Mouse (Mus musculus) testis, postnatal 14 days (tissue): ENCODE data around the gene Txndc15.

ENCODE experiments used
- DNase-seq: peaks from one replicate; pipeline ENCODE4 v3.0.0; 2021; ENCODE audit warnings: low spot score

The Txndc15 gene

DNA sequence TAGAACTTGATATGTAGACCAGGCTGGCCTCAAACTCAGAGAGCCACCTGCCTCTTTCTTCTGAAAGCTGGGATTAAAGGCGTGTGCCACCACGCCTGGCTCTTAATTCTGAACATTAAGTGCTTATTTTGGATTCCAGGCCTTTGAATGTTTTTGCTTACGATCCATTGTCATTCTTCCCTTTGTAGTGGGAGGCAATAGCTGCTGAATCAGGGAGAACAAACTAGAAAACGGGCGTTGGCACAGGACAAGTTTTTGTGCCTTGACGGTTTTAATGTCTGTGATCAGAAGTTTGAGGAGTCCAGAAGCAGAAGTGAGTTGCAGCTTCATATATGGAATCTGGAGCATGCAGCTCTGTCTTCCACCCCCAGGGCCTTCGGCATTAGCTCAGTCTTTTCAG, 16.3 kb downstream of the Txndc15 start:
- DNase-seq = no peak

DNA sequence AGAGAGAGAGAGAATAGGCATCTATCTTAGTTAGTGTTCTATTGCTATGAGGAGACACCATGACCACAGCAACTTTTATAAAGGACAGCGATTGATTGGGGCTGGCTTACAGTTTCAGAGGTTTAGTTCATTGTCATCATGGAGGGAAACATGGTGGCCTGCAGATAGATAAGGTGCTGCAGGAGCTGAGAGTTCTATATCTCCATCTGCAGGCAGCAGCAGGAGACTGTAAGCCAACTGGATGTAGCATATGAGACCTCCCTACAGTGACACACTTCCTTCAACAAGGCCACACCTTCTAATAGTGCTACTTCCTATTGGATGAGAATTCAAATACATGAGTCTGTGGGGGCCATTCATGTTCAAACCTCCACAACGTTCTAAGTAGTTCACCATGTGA, 17.7 kb downstream of the Txndc15 start:
- no peak for DNase-seq

DNA sequence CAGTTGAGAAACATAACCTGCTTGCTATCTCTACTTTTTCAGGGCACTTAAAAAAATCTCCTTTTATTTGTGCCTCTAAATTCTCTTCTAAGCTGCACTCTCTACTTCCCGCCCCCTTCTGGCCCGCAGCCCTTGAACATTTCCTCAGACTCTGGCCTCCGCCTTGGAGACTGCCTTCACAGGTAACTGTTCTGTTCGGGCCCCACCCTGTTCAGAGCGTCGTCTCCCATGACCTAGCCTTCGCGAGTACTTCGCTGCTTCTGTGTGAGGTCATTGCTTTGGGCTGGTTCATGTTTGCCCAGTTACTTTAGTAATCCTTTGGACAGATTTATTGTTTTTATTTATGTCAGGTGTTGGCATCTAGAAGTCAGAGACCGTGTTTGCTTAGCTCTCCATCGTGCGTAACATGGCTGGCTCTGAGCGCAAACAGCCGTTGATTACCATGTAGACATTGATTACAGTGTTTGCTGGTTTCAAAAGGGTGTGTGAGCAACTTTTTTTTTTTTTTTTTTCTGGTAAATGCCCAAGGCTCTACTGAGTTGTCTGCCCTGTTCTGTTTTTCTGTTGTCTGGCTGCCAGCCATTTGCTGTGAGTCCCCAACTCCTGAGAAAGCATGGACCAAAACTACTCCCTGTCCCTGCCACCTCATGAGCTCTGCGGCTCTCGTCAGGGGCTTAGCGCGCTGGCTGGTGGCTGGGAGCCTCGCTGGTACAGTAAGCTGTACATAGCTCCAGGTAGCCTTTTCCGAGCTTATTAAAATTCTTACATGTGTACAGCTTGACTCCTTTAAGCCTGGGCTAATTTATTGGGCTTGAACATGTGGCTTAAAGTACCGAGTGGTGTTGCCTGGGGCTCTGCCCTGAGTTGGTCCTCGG, 19.4 kb downstream of the Txndc15 start:
- no peak for DNase-seq

DNA sequence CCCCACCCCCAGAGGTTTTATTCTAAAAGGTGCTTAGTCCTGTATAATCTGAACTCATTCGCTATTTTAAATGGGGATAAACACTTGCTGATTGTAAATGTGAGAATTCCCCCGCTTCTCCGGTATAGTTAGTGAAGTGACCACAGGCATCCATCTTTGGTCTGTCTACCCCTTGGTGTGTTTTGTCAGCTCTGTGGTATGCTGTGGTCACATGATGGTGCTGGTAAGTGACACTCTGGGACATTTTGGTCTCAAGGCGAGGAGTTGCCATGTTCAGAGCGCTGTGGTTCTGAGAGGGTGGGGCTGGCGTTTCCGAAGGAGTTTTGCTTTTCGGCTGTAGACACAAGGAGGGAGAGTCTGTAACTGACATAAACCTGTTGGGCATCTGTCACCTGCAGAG, 23.4 kb downstream of the Txndc15 start:
- DNase-seq = no peak

DNA sequence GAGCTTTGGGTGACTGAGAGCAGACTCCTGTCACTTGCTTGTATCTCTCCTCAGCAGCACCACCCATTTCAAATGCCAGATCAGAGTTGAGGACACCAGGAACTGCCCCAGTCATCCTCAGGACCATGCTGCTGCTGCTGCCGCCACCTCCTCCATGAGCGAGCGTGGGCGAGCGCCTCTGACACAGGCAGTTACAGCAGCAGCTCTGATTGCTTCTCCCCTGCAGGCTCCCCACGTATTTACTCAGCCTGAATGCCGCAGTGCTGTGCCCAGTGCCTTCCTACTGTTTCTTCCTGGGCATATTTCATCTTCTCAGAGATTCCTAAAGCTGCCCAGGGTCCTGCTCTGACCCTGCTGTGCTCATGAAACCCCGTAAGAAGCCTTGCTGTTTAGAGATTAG, 27.9 kb downstream of the Txndc15 start:
- DNase-seq = no peak

DNA sequence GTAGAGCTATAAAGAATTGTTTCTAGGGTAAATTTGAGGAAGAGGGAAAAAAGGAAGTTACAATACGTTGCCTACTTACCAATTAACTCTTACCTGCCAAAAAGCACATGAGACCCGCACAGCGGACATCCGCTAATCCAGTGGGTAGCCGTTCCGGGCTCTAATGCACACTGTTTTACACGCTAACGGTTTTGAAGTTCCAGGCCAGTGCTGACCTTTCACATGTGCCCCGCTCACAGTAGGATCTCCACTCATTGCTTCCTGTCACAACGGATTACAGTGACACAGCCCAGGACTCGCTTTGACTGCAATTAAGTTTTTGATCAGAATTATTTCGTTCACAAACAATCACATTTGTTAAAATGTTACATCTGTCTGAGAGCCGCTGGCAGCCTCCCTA, 39.9 kb downstream of the Txndc15 start:
- no peak for DNase-seq

DNA sequence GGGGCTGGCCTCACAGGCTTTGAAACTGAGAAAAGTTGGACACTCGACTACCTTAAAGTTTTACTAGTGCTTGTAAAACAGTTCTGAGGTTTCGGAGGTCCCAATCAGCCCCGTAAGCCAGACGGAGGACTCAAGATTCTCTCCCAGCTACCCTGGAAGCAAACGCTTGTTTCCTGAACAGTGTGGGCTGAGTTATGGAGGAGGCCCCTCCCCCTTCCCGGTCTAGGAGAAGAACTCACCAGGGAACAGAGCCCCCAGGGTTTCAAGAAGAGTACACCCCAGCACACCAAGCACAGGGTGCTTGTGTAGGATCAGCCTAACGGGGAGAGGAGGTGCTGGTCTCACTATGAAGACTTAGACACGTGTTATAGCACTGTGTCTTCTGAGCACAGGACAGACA, 42.3 kb downstream of the Txndc15 start:
- DNase-seq = no peak

DNA sequence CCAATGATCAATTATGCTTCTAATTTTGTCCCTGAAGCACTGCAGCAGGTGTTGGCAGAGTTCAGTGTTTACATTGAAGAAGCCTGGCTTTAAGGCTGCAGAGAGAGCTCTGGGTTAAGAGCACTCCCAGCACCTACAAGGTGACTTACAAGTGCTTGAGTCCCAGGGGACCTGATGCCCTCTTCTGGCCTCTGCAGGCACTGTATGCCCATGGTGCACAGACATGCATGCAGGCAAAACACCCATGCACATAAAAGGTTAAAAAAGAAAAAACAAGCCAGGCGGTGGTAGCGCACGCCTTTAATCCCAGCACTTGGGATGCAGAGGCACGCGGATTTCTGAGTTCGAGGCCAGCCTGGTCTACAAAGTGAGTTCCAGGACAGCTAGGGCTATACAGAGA, 43.2 kb downstream of the Txndc15 start:
- DNase-seq = no peak

DNA sequence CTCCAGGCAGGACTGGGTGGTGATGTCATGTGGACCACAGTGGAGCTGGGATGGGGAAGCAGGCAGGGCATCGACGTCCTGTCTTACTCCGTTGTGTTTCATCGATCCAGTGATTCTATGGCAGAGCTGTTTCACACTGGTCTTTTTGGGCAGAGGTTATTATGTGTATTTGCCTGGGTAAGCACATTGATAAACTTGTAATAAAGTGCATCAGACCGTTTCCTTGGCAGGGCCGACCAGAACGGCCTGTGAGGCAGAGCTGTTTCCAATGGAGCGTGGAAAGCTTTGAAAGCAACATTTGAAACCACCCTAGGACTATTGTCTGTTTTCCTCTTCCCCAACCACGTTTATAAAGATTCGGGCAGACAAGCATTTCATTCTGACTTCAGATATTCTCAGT, 46.1 kb downstream of the Txndc15 start:
- no peak for DNase-seq

DNA sequence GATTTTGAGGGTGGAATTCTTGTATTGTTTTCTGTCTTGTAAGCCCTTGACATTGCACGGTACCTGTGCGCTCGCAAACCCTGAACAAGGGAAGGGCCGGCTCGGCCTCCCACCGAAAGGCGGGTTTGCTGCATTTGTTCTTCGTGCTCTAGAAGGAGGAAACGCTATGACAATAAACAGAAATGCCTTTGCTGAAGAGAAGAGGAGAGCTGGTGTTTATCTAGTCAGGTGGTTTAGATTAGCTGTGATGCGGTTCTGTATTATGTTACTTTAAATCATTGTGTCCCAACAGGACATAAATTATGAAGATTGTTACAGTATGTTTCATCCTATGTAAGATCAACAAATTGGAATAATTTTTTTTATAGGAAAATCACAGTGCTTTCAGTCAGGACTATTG, 47.0 kb downstream of the Txndc15 start:
- DNase-seq = no peak

DNA sequence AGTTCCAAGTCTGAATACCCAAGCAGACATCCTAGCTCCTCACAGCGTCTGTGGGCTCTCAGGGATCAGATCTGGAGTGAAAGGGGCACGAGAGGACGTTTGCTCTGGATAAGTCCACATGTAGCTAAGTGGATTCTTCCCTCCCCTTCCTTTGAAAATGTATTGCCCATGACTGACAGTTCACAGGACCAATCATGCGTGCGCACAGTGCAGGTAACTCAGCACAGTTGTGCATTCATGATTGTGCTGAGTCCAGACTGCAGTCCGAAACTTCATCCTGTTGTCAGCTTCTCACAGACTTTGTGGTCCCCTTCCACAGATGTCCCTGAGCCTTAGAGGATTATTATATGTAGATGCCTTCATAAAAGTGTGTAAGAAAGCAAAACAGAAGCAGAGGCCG, 59.9 kb downstream of the Txndc15 start:
- no peak for DNase-seq

DNA sequence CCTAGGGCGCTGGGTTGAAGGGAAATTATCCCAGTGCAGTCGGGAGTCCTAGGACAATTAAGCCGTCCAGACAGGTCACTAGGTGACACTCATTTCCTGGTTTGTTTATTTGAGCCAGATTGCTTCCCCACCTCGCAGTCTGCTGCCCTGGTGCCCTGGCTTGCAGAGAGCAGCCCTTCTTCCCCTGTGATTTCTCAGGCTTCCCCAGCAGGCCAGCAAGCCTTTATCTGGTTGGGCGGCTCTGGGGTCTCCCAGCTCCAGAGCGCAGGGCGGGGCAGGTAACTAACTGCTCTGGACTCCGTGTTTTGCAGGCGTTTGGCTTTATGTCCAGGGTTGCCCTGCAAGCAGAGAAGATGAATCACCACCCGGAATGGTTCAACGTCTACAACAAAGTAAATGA, 60.6 kb downstream of the Txndc15 start:
- no peak for DNase-seq
